Mouse (Mus musculus): ENCODE results near the gene Hipk3. TPM values are rescaled to one million over a fixed set of nuclear protein-coding genes. Genes with fewer than 3 reads are reported as not detected.

Hipk3 gene
- 7.2 and 9.8 TPM in 2 replicates for polyA plus RNA-seq (2015; fragmentation: Nextera tagmentation; extraction: Ambion mirVana)

DNA sequence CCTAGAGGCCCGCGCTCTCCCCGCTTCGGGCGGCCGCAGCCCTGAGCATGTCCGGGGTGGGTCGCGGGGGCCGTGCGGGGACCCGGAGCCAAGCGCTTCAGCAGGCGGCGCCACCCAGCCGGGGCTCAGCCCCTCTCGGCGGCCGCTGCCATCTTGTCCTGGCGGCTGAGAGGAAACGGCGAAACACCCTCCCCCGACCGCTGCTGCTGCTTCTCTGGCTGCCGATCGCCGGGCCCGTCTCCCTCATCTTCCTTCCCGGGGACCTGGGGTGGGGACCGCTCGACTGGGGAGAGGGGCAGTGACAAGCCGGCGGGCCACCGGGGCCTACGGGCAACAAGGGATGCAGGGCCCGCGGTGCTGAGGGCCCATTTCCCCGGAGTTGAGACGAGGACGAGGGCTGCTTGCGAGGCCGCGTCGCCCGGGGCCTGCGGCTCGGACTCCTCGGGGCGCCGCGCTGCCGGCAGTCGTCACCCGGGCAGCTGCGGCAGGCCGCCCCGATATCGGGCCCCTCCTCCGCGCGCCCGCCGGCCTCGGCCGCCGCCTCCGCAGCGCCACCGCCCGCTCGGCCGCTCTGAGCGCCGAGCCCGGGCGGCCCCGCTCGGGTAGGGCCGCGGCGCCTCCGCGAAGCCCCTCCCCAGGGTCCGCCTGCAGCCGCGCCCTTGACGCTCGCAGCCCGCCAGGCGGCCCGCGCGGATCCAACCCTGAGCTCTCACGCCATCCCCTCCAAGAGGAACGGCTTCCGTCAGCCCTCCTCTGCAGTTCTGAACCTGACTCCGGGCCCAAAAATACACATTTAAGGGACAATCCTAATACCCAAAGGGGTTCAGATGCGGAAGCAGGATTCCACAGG lies at the start of gene Hipk3:
Gene Hipk3 (minus strand): TSS at position 496 of the 850 bp plus-strand sequence.
- Histone ChIP-seq H3K9ac (replicated peaks) (peak within 1 kb of the TSS; percentile 94), H3K4me3 (replicated peaks) (peak within 1 kb of the TSS; percentile 76), H3K27me3 (replicated peaks) (0 out of 2 replicates have a peak, but pooled peaks cover 2% of the 10 kb centered on the region), H3K27ac (replicated peaks) (peak within 1 kb of the TSS; percentile 97), H3K4me2 (peak within 1 kb of the TSS; percentile 66), H3K9me3 (replicated peaks) (no peaks in the 10 kb centered on the region), H3K4me1 (peaks cover 25% of the 10 kb centered on the region), H3K36me3 (no peaks in the 10 kb centered on the region)
- ATAC-seq (ENCODE audit: low FRiP score), result peak; percentile 91
- WGBS, result under 1% methylated on average over 97 of the region's 98 CpGs

DNA sequence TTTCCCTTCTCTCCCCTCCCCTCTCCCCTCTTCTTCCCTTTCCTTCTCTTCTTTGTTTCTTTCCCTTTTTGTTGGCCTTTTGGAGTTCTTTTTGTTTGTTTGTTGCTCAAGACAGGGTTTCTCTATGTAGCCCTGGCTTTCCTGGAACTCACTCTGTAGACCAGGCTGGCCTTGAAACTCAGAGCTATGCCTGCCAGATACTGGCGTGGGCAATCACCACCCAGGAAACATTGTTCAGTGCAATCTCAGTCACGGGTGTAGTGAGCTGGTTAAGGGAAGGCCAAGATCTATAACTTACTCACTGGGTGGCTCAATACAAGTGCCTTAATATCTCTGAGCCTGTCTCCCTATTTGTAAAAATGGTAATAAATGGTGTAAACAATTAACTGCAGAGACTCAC lies 46.0 kb upstream of the Hipk3 start:
- no peaks in the 10 kb centered on the region for H3K36me3 ChIP-seq
- H3K9ac ChIP-seq (replicated peaks), result no peak overlapping the region
- WGBS, result 64% methylated on average over 2 of the region's 2 CpGs
- H3K9me3 ChIP-seq (replicated peaks), result no peaks in the 10 kb centered on the region
- H3K4me3 ChIP-seq (replicated peaks), result no peak overlapping the region
- no peaks in the 10 kb centered on the region for H3K27me3 ChIP-seq (replicated peaks)
- no peak overlapping the region for H3K27ac ChIP-seq (replicated peaks)
- no peak for ATAC-seq (ENCODE audit: low FRiP score)
- no peaks in the 10 kb centered on the region for H3K4me1 ChIP-seq
- H3K4me2 ChIP-seq, result no peak overlapping the region

DNA sequence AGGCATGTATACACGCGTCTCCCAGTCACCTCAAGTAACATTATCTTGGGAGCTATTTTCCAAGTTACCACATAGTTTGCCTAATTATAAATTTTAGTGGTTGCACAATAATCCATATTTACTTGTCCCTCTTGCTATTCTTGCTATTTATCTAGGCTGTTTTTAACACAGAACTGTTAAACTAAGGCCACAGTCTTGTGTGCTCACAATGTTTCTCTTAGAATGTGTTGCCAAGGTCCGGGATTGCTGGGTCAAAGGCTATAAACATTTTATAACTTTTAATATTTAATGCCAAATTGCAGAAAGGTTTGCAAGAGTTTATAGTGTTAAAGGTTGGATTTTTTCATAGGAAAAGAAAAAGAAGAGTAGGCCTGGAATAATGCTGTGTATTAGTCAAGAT lies 40.5 kb upstream of the Hipk3 start:
- no peak overlapping the region for H3K27ac ChIP-seq (replicated peaks)
- H3K4me2 ChIP-seq, result no peak overlapping the region
- no peaks in the 10 kb centered on the region for H3K9me3 ChIP-seq (replicated peaks)
- 89% methylated on average over 3 of the region's 3 CpGs for WGBS
- no peaks in the 10 kb centered on the region for H3K36me3 ChIP-seq
- no peak overlapping the region for H3K9ac ChIP-seq (replicated peaks)
- H3K4me3 ChIP-seq (replicated peaks), result no peak overlapping the region
- ATAC-seq (ENCODE audit: low FRiP score), result no peak
- H3K27me3 ChIP-seq (replicated peaks), result no peaks in the 10 kb centered on the region
- no peaks in the 10 kb centered on the region for H3K4me1 ChIP-seq

DNA sequence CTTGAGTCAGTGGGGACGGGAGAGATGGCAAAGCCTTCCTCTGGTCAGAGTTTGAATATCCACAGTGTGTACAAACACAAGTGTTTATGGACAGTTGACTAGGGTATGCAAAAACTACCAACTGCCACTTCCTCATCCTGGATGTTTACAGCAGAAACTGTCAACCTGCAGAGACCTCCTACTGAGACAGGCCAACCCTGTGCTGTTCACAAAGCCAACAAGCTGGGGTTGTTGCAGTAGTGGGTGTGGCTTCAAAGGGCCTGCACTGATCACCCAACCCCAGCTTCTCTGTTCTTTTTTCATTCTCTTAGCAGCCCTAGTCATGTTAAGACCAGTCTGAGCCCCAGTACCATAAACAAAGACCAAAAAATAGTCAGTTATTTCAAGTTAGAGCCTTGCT lies 38.3 kb upstream of the Hipk3 start:
- no peak overlapping the region for H3K9ac ChIP-seq (replicated peaks)
- 75% methylated on average over 1 of the region's 1 CpGs for WGBS
- H3K4me1 ChIP-seq, result no peaks in the 10 kb centered on the region
- no peaks in the 10 kb centered on the region for H3K27me3 ChIP-seq (replicated peaks)
- H3K9me3 ChIP-seq (replicated peaks), result no peaks in the 10 kb centered on the region
- no peak overlapping the region for H3K4me2 ChIP-seq
- no peaks in the 10 kb centered on the region for H3K36me3 ChIP-seq
- no peak overlapping the region for H3K4me3 ChIP-seq (replicated peaks)
- no peak overlapping the region for H3K27ac ChIP-seq (replicated peaks)
- no peak for ATAC-seq (ENCODE audit: low FRiP score)

DNA sequence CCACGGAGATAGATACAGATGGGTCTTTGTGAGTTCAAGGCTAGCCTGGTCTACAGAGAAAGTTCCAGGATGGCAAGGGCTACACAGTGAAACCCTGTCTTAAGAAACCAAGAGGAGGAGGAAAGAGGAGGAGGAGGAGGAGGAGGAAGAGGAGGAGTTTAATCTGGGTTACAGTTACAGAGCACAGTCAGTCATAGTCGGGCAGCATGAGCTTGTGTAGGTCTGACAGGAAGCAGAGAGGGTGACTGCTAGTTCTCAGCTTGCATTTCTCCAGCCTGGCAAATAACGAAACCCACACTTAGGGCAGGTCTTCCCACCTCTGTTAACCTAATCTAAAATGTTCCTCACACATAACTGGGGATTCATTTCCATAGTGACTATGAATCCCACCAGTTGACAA lies 32.3 kb upstream of the Hipk3 start:
- H3K9ac ChIP-seq (replicated peaks), result no peak overlapping the region
- no peaks in the 10 kb centered on the region for H3K4me1 ChIP-seq
- no peaks in the 10 kb centered on the region for H3K9me3 ChIP-seq (replicated peaks)
- no peaks in the 10 kb centered on the region for H3K36me3 ChIP-seq
- no peak for ATAC-seq (ENCODE audit: low FRiP score)
- no peak overlapping the region for H3K4me3 ChIP-seq (replicated peaks)
- 87% methylated on average over 3 of the region's 3 CpGs for WGBS
- H3K27ac ChIP-seq (replicated peaks), result no peak overlapping the region
- H3K4me2 ChIP-seq, result no peak overlapping the region
- no peaks in the 10 kb centered on the region for H3K27me3 ChIP-seq (replicated peaks)

DNA sequence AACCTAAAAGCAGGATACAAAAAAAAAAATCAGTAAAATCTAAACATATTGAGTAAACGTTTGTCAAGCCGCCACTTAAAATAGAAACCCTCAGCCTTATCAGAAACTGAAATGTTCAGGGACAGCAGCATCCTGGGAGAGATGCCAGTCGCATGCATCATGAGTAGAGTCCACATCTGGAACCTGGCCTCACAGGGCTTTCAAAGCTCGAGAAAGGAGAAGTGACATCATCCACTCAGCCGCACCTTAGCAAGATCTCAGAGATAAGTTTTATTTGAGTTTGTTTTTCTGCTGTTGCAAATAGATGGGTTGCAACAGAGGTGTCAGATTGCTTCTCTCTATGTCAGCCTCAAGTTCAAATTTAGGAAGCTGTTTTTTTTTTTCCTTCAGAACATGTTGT lies 31.3 kb upstream of the Hipk3 start:
- no peaks in the 10 kb centered on the region for H3K36me3 ChIP-seq
- WGBS, result 76% methylated on average over 5 of the region's 5 CpGs
- no peaks in the 10 kb centered on the region for H3K9me3 ChIP-seq (replicated peaks)
- no peak for ATAC-seq (ENCODE audit: low FRiP score)
- H3K9ac ChIP-seq (replicated peaks), result no peak overlapping the region
- no peak overlapping the region for H3K27ac ChIP-seq (replicated peaks)
- H3K4me2 ChIP-seq, result no peak overlapping the region
- H3K27me3 ChIP-seq (replicated peaks), result no peaks in the 10 kb centered on the region
- H3K4me3 ChIP-seq (replicated peaks), result no peak overlapping the region
- H3K4me1 ChIP-seq, result no peaks in the 10 kb centered on the region

DNA sequence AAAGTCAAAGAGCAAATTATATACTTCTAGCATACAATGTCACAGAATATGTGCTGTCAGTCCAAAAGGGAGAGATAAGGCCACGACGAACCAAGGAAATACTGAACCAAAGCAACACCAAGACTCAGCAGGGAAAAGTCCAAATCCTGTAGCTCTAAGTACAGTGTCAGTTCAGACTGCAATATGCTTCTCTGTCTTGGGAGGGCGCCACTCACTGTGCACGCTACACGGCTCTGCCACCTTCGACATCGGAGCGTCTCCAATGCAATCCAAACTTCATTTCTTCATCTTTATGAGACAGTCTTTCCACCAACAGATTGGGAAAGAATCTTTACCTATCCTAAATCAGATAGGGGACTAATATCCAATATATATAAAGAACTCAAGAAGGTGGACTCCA lies 17.4 kb upstream of the Hipk3 start:
- no peak overlapping the region for H3K4me3 ChIP-seq (replicated peaks)
- no peak overlapping the region for H3K27ac ChIP-seq (replicated peaks)
- no peaks in the 10 kb centered on the region for H3K27me3 ChIP-seq (replicated peaks)
- no peak overlapping the region for H3K4me2 ChIP-seq
- H3K9me3 ChIP-seq (replicated peaks), result no peaks in the 10 kb centered on the region
- no peak for ATAC-seq (ENCODE audit: low FRiP score)
- no peaks in the 10 kb centered on the region for H3K4me1 ChIP-seq
- H3K36me3 ChIP-seq, result no peaks in the 10 kb centered on the region
- whole genome bisulfite sequencing, result 87% methylated on average over 8 of the region's 8 CpGs
- no peak overlapping the region for H3K9ac ChIP-seq (replicated peaks)

DNA sequence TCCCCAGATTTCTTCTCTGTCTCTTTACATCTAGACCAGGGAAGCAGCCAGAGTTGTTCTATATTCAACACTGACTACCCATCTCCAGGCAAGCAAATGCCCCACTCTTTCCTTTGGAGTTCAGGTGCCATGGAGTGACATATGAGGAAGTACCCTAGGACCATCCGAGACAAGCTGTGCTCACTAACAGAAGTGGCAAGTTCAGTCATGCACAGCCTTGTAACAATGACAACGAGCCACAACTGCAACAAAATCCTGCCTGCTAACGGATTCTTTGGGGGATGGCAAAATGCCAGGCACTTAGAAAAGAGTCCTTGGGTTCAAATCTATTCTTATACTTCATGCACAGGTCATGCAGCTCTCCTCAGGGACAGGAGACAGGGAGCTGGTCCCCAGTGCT lies 8.1 kb upstream of the Hipk3 start:
- H3K4me3 ChIP-seq (replicated peaks), result no peak overlapping the region
- no peak overlapping the region for H3K4me2 ChIP-seq
- no peaks in the 10 kb centered on the region for H3K36me3 ChIP-seq
- H3K27ac ChIP-seq (replicated peaks), result no peak overlapping the region
- H3K9ac ChIP-seq (replicated peaks), result no peak overlapping the region
- no peaks in the 10 kb centered on the region for H3K27me3 ChIP-seq (replicated peaks)
- H3K4me1 ChIP-seq, result no peaks in the 10 kb centered on the region
- H3K9me3 ChIP-seq (replicated peaks), result no peaks in the 10 kb centered on the region
- no peak for ATAC-seq (ENCODE audit: low FRiP score)
- 58% methylated on average over 3 of the region's 3 CpGs for WGBS

DNA sequence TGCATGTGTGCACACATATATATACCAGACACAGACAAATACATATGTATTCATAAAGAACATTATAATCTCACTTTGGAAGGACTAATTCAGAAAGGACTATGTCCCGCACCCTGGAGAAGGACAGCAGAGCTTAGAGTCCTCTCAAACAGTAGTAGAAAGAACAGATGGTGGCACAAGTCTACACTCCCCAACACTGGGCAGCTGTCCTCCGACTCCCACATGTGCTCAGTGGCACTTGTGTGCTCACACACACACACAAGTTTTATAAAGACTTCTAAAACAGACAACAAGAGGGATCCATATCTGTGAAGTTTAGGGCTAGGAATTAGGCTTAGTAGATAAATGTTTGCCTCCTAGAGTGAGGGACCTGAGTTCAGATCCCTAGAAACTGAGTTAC lies 6.8 kb upstream of the Hipk3 start:
- 97% methylated on average over 2 of the region's 2 CpGs for WGBS
- no peak overlapping the region for H3K4me2 ChIP-seq
- H3K4me3 ChIP-seq (replicated peaks), result no peak overlapping the region
- ATAC-seq (ENCODE audit: low FRiP score), result no peak
- no peaks in the 10 kb centered on the region for H3K9me3 ChIP-seq (replicated peaks)
- H3K4me1 ChIP-seq, result no peaks in the 10 kb centered on the region
- 0 out of 2 replicates have a peak, but pooled peaks cover 2% of the 10 kb centered on the region for H3K27me3 ChIP-seq (replicated peaks)
- H3K9ac ChIP-seq (replicated peaks), result no peak overlapping the region
- H3K27ac ChIP-seq (replicated peaks), result no peak overlapping the region
- no peaks in the 10 kb centered on the region for H3K36me3 ChIP-seq

DNA sequence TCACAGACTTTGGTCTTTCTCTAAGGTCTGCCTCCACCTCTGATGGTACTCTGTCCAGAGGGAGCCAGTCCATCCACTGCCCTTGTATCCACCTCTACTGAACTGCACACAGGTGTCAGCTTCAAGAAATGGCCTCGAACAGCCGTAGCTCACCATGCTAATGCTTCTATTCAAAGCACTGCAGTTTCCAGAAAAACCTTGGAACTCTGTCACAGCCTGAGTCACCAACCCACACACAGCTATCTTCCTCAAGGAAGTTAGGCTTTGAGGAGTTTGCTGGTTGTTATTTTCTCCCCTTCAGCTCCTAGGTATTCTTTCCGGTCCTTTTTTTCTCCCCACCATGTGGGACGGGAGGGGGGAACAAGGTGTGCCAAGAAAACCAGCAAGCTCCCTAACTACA lies 3.5 kb upstream of the Hipk3 start:
- WGBS, result 69% methylated on average over 4 of the region's 4 CpGs

DNA sequence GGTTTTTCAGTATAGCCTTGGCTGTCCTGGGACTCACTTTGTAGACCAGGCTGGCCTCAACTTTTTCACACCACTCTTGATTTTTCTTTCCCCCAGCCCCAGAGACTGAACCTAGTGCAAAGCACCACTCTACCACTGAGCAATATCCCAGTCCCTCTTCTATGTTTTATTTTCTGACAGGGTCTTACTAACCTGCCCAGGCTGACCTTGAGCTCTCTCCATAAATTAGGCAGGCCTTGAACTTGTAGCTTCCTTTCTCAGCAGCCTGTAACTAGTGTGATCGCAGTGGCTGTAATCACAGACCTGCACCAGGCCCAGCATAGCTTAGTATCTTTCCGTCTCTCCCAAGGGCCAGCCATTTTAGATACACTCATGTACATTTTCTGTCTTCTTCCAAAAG lies 3.0 kb upstream of the Hipk3 start:
- H3K36me3 ChIP-seq, result no peaks in the 10 kb centered on the region
- H3K9ac ChIP-seq (replicated peaks), result no peak overlapping the region
- no peaks in the 10 kb centered on the region for H3K9me3 ChIP-seq (replicated peaks)
- peaks cover 10% of the 10 kb centered on the region for H3K4me1 ChIP-seq
- no peak overlapping the region for H3K27ac ChIP-seq (replicated peaks)
- no peak for ATAC-seq (ENCODE audit: low FRiP score)
- 92% methylated on average over 2 of the region's 2 CpGs for WGBS
- 0 out of 2 replicates have a peak, but pooled peaks cover 2% of the 10 kb centered on the region for H3K27me3 ChIP-seq (replicated peaks)
- no peak overlapping the region for H3K4me3 ChIP-seq (replicated peaks)
- H3K4me2 ChIP-seq, result no peak overlapping the region

More for the DNA sequence above, 3.5 kb upstream of the Hipk3 start:
- Histone ChIP-seq H3K36me3 (no peaks in the 10 kb centered on the region), H3K4me1 (peaks cover 10% of the 10 kb centered on the region), H3K9me3 (replicated peaks) (no peaks in the 10 kb centered on the region), H3K27ac (replicated peaks) (no peak overlapping the region), H3K27me3 (replicated peaks) (0 out of 2 replicates have a peak, but pooled peaks cover 2% of the 10 kb centered on the region), H3K4me3 (replicated peaks) (no peak overlapping the region), H3K9ac (replicated peaks) (no peak overlapping the region), H3K4me2 (no peak overlapping the region)
- no peak for ATAC-seq (ENCODE audit: low FRiP score)

DNA sequence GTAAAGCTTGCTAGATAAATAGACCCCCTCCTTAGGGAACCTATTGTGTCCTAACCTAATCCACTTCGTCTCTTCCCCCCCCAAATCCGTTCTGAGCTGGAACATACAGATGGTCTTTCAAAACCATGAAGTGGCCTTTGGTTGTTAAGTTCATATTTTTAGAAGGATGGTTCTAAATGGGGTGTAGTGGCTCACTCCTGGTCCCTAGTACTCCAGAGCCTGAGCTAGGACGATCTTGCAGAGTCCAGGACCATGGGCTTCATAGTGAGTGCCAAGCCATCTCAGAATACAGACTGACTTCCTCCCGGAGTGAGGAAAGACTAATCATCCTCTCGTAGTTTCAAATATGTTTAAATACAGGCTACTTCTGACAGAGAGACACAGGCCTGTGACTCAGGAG lies 2.0 kb upstream of the Hipk3 start:
- 62% methylated on average over 5 of the region's 5 CpGs for WGBS
- no peak overlapping the region for H3K4me3 ChIP-seq (replicated peaks)
- no peak overlapping the region for H3K27ac ChIP-seq (replicated peaks)
- no peak overlapping the region for H3K9ac ChIP-seq (replicated peaks)
- 0 out of 2 replicates have a peak, but pooled peaks cover 2% of the 10 kb centered on the region for H3K27me3 ChIP-seq (replicated peaks)
- H3K4me1 ChIP-seq, result peaks cover 15% of the 10 kb centered on the region
- no peaks in the 10 kb centered on the region for H3K9me3 ChIP-seq (replicated peaks)
- no peak overlapping the region for H3K4me2 ChIP-seq
- ATAC-seq (ENCODE audit: low FRiP score), result no peak
- no peaks in the 10 kb centered on the region for H3K36me3 ChIP-seq
